Mouse (Mus musculus) heart, postnatal 10 days (tissue): ENCODE measurements around the gene Rfk. TPM values are rescaled to one million over a fixed set of nuclear protein-coding genes. Genes with fewer than 3 reads are reported as not detected.
A peak's percentile ranks its signal among the peaks of the same experiment; 100 is the strongest.

Experiments
- DNase-seq, 2 experiments: peaks; one replicate each; pipeline ENCODE4 v3.0.0; 2021
- intact Hi-C: fragments of 180-260 bp; cut with DNase I; formaldehyde crosslinking; loops from one replicate; pipeline ENCODE4 v1.15.1; 2025
- total RNA-seq, 2 experiments: library from RNA; stranded (reverse); gene quantifications; 2 replicates each; pipeline ENCODE4 v1.2.3; 2021

Rfk gene
- total RNA-seq, 2 experiments from 2014 or later, result 54.2 to 55.8 TPM

- intact Hi-C loops, result no loop called here
- DNase-seq, result no peak
These were observed 13.3 kb upstream of the Rfk start for GRCm38 (mm10) chr19:17380549-17380948.

- intact Hi-C loops, result no loop called here
- DNase-seq, result no peak
These were observed 10.9 kb upstream of the Rfk start for GRCm38 (mm10) chr19:17382807-17383397.

- no peak for DNase-seq
- intact Hi-C loops, result no loop called here
These were observed 8.8 kb upstream of the Rfk start for GRCm38 (mm10) chr19:17385022-17385421.

GRCm38 (mm10) chr19:17385426-17385825 lies 8.4 kb upstream of the Rfk start:
- intact Hi-C loops, result no loop called here
- DNase-seq, result no peak

GRCm38 (mm10) chr19:17386424-17386823 lies 7.4 kb upstream of the Rfk start:
- DNase-seq, result no peak
- intact Hi-C loops, result no loop called here

- intact Hi-C loops, result loop anchor here (1.0 to 2.0 kb wide), 2 partner anchors 226 to 263 kb away; no protein-coding TSS in a partner anchor
- DNase-seq, result peak; percentile 24 to 32
These were observed 5.4 kb upstream of the Rfk start for GRCm38 (mm10) chr19:17388404-17388803.

- no peak for DNase-seq
- intact Hi-C loops, result loop anchor here (10.0 kb wide), 2 partner anchors 442 to 1232 kb away; partner anchors contain the start of gene Pcsk5
These were observed 977 bp upstream of the Rfk start for GRCm38 (mm10) chr19:17392866-17393265.

GRCm38 (mm10) chr19:17396802-17397201 lies 3.0 kb downstream of the Rfk start:
- intact Hi-C loops, result loop anchor here (10.0 kb wide), 2 partner anchors 438 to 1228 kb away; partner anchors contain the start of gene Pcsk5
- peak in 1 of 2 experiments; percentile 15 for DNase-seq

- no peak for DNase-seq
- intact Hi-C loops, result loop anchor here (10.0 kb wide), 2 partner anchors 437 to 1227 kb away; partner anchors contain the start of gene Pcsk5
These were observed 4.1 kb downstream of the Rfk start for GRCm38 (mm10) chr19:17397922-17398321.

- DNase-seq, result no peak
- intact Hi-C loops, result loop anchor here (10.0 kb wide), 2 partner anchors 435 to 1225 kb away; partner anchors contain the start of gene Pcsk5
These were observed 6.1 kb downstream of the Rfk start for GRCm38 (mm10) chr19:17399965-17400364.

GRCm38 (mm10) chr19:17400571-17400970 lies 6.7 kb downstream of the Rfk start:
- no peak for DNase-seq
- intact Hi-C loops, result no loop called here

GRCm38 (mm10) chr19:17403175-17403574 lies 9.3 kb downstream of the Rfk start:
- DNase-seq, result no peak
- intact Hi-C loops, result no loop called here

- DNase-seq, result no peak
- intact Hi-C loops, result no loop called here
These were observed 13.0 kb downstream of the Rfk start for GRCm38 (mm10) chr19:17406823-17407222.

- intact Hi-C loops, result no loop called here
- no peak for DNase-seq
These were observed 14.7 kb downstream of the Rfk start for GRCm38 (mm10) chr19:17408591-17408990.

GRCm38 (mm10) chr19:17409351-17409750 lies 15.5 kb downstream of the Rfk start:
- intact Hi-C loops, result no loop called here
- DNase-seq, result no peak

- intact Hi-C loops, result no loop called here
- no peak for DNase-seq
These were observed 16.7 kb downstream of the Rfk start for GRCm38 (mm10) chr19:17410465-17411065.

- intact Hi-C loops, result no loop called here
These were observed 19.1 kb downstream of the Rfk start for GRCm38 (mm10) chr19:17412915-17413459.

GRCm38 (mm10) chr19:17417855-17418254 lies 24.0 kb downstream of the Rfk start:
- no peak for DNase-seq
- intact Hi-C loops, result no loop called here

More at GRCm38 (mm10) chr19:17412915-17413459, 19.1 kb downstream of the Rfk start:
- no peak for DNase-seq

- DNase-seq, result no peak
- intact Hi-C loops, result no loop called here
These were observed 29.5 kb downstream of the Rfk start for GRCm38 (mm10) chr19:17423306-17423705.

- intact Hi-C loops, result no loop called here
- no peak for DNase-seq
These were observed 34.1 kb downstream of the Rfk start for GRCm38 (mm10) chr19:17427824-17428560.

- no peak for DNase-seq
- intact Hi-C loops, result no loop called here
These were observed 34.7 kb downstream of the Rfk start for GRCm38 (mm10) chr19:17428561-17428914.
